Mouse (Mus musculus): ENCODE results near the gene Chil1. TPM values are rescaled to one million over a fixed set of nuclear protein-coding genes. Genes with fewer than 3 reads are reported as not detected.

The Chil1 gene
- polyA plus RNA-seq, 1 experiment from 2014 or later, result 3.9 TPM

- Histone ChIP-seq H3K4me3 (ENCODE audit: low read length) (no peak overlapping the region), H3K27ac (ENCODE audit: low read depth, low read length) (no peak overlapping the region), H3K4me2 (ENCODE audit: low read length) (no peak overlapping the region), H3K4me1 (ENCODE audit: control insufficient read depth, insufficient read depth, low read depth, low read length) (peaks cover 32% of the 10 kb centered on the region), H3K9me3 (ENCODE audit: control insufficient read depth, low read length) (no peaks in the 10 kb centered on the region), H3K27me3 (replicated peaks; ENCODE audit: control insufficient read depth, insufficient read depth, low read length) (no peaks in the 10 kb centered on the region), H3K9ac (ENCODE audit: low read depth, low read length) (no peak overlapping the region), H3K36me3 (ENCODE audit: control insufficient read depth, insufficient read depth, low read length) (no peaks in the 10 kb centered on the region)
- ATAC-seq, result no peak
- 91% methylated on average over 3 of the region's 3 CpGs for WGBS
Measured at GRCm38 (mm10) chr1:134237438-134237837, 55.5 kb downstream of the Chil1 start.

Other genes with a start within 250 kb of the Chil1 start
- gene Fmod, start 144.9 kb upstream of the Chil1 start, polyA plus RNA-seq (2015; fragmentation: Nextera tagmentation; extraction: Ambion mirVana), result 11.8 and 24.0 TPM in 2 replicates
- gene Btg2, start 103.1 kb upstream of the Chil1 start, polyA plus RNA-seq (2015; fragmentation: Nextera tagmentation; extraction: Ambion mirVana), result 28.0 and 28.5 TPM in 2 replicates
- 0.15 and 0.73 TPM in 2 replicates for gene Chit1, start 70.9 kb upstream of the Chil1 start, polyA plus RNA-seq (2015; fragmentation: Nextera tagmentation; extraction: Ambion mirVana)
- 0.09 and 3.2 TPM in 2 replicates for gene Mybph, start 11.3 kb downstream of the Chil1 start, polyA plus RNA-seq (2015; fragmentation: Nextera tagmentation; extraction: Ambion mirVana)
- 29.8 and 35.9 TPM in 2 replicates for gene Adora1, start 53.3 kb downstream of the Chil1 start, polyA plus RNA-seq (2015; fragmentation: Nextera tagmentation; extraction: Ambion mirVana)
- gene Myog, start 107.8 kb downstream of the Chil1 start, polyA plus RNA-seq (2015; fragmentation: Nextera tagmentation; extraction: Ambion mirVana), result 6.4 TPM in 1 of 2 replicates, not detected in the other
- 32.0 and 34.0 TPM in 2 replicates for gene Ppfia4, start 150.8 kb downstream of the Chil1 start, polyA plus RNA-seq (2015; fragmentation: Nextera tagmentation; extraction: Ambion mirVana)
- 132 TPM in 2 replicates for gene Tmem183a, start 179.8 kb downstream of the Chil1 start, polyA plus RNA-seq (2015; fragmentation: Nextera tagmentation; extraction: Ambion mirVana)
- gene 4933406M09Rik, start 203.8 kb downstream of the Chil1 start, polyA plus RNA-seq (2015; fragmentation: Nextera tagmentation; extraction: Ambion mirVana), result 0.09 TPM in 1 of 2 replicates, not detected in the other
- gene Cyb5r1, start 223.4 kb downstream of the Chil1 start, polyA plus RNA-seq (2015; fragmentation: Nextera tagmentation; extraction: Ambion mirVana), result 15.2 and 15.8 TPM in 2 replicates
- 87.0 and 89.4 TPM in 2 replicates for gene Adipor1, start 233.2 kb downstream of the Chil1 start, polyA plus RNA-seq (2015; fragmentation: Nextera tagmentation; extraction: Ambion mirVana)